Mouse (Mus musculus) embryo, embryonic 9.5 days (tissue): ENCODE results near the gene Adh6b.

Experiments
- DNase-seq: peaks from one replicate; pipeline ENCODE4 v3.0.0-alpha.2; 2017; ENCODE audit errors: extremely low spot score

The Adh6b gene

GRCm38 (mm10) chr3:138341471-138341870, at the start of gene Adh6b:
Gene Adh6b (plus strand): TSS chr3:138341775.
- no peak for DNase-seq

DNA sequence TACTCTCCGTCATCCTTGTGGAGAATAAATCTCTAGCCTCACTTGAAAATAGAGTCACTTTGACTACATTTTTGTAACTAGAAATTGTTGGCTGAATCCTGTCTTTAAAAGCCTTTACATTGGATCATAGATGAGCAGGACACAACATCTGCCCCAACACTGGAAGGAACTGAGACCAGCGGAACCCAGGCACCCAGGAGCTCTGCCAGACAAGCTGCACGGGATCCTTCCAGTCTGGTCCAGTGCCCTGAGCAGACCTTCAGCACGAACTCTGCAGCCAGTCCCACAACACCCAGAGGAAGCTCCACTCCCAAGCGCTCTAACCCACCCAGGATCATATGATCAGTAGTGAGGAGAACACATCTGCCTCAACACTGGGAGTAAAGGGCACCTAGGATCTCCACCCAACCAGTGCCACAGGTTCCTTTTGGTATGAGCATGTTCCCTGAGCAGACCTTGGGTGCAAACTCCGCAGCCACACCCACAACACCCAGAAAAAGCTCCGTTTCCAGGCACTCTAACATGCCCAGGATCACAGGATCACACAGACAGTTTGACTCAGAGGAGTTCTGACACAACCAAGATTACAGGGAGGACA, 48.2 kb upstream of the Adh6b start:
- no peak for DNase-seq

DNA sequence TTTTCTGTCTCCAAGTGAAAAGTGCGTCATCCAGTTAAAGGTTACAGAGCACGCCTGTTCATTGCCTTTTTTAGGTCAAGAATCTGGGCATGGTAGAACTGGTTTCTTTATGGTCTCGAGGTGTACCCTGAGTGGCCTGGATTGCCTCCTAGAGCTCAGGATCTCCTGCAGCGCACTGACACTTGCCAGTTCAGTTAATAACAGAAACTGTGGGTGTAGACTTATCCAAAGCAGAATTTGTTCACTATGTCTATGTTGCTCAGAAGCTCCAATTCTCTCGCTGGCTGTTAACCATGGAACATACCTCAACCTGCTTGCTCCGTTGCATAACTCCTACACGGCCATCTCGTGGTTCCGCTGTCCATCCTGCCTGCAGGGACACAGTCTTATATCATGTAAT, 41.4 kb upstream of the Adh6b start:
- DNase-seq: no peak

DNA sequence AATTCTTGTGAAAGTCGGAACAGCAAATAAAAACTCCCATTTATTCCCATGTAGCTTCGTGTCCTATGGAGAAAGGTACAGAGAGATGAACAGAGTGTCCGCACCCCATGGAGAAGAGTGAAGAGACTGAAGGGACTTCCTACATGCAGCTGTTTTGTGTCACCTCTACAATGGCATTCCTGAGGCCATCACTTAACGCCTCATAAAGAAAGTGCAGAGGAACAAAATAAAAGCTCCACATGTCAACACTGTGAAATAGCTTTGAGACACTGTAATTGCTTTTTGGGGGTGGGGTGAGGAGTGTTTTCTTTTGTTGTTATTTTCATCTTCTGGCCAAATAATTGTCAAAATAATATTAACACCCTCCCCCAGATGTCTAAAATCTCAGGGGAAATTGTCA, 38.9 kb upstream of the Adh6b start:
- DNase-seq: no peak

DNA sequence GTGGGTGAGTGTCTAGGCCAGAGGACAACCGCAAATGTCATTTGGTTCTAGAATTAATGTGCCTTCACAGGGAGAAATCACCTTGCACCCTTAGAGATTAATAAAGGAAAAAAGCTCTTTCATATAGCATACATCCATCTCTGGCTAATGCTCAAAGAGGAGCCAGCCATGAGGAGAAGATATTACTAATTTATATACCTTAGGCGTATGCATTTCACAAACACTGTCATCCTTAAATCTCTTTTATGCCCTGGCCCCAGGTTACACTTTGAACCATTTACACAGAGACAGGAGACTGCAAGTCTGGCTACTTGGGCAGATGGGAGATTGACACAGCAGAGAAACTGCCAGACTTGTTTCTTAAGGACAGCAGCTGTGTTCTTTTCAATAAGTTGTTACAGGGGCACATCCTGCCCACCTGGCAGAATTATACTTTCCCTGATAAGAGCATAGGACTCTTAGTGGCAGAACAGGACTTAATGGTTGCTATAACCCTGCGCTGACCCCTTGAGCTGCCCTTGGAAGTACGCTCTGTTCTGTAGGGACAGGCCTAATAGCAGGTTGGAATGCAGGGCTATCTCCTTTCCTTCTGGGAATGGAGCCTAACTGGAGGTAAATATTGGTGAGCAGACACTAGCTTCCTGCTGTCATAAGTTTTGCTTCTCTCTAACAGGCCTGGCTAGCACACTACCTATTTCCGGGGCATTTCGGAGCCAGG, 37.6 kb upstream of the Adh6b start:
- peak; percentile 29 for DNase-seq

- peak; percentile 10 for DNase-seq
These were observed 37.1 kb upstream of the Adh6b start for GRCm38 (mm10) chr3:138304489-138304871.

GRCm38 (mm10) chr3:138305486-138306289, 35.9 kb upstream of the Adh6b start:
- DNase-seq: peak; percentile 15

GRCm38 (mm10) chr3:138306290-138306683, 35.3 kb upstream of the Adh6b start:
- DNase-seq: no peak

DNA sequence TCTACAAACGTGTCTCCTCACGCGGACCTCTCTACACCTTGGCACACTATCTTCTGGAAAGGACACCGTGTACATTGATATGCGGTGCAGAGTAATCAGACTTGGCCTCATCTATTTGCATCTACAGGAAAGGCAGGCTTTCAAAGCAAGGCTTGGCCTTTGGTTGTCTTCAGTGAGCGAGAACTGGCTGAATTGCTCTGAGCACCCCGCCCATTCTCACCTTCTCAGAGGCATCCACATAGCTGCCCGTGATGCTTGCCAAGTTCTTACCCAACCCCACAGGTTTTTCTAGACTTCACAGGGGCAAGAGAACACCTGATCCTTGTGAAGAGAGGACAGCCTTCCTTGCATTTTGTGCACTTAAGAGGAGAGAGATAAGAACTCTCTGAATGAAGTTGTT, 31.7 kb upstream of the Adh6b start:
- DNase-seq: no peak

- DNase-seq: no peak
These were observed 30.6 kb upstream of the Adh6b start for GRCm38 (mm10) chr3:138311015-138311414.

DNA sequence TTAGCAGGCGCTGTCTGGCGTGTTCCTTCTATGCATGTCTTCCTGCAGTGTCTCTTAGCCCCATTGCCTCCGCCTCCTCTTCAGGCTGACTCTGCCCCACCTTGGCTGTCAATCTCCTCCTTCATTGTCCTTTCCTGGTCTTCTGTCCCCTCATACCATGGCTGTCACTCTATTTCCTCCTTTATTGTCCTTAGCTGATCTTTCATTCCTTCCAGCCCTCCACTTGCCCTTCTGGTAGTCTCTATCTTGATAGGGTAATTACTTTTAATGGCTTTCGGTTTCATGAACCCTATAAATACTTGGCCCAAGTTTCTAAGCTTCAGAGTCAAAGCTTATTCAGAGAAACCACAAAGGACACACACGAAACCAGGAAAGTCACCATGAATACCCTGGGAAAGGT, 28.6 kb upstream of the Adh6b start, which contains the start of gene Adh6a:
TSS of gene Adh6a (plus strand) at position 322 of the 400 bp plus-strand sequence.
- DNase-seq: no peak

DNA sequence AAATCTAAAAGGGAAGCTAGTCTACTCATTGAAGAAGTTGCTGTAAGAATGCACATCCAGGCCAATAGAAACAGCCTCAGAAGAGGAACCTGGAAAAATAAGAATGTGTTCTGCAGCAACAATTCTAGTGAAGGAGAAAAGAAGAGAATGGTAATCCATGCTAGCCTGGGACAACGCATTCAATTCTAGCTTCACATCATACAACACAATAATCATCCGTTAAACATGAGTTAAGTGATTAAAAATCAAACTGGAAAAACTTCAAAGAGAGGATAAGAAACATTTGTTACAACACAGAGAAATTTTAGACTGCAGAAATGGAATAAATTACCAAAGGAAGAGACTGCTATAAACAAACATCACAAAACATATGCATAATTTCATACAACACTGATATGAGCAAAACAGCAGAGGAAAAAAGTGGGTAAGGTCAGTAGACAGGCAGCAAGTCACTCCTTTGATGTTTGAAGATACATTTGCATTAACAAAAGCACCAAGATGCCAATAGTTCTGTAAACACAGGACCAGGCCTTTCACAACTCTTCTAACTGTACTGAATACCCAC, 24.6 kb upstream of the Adh6b start:
- no peak for DNase-seq

DNA sequence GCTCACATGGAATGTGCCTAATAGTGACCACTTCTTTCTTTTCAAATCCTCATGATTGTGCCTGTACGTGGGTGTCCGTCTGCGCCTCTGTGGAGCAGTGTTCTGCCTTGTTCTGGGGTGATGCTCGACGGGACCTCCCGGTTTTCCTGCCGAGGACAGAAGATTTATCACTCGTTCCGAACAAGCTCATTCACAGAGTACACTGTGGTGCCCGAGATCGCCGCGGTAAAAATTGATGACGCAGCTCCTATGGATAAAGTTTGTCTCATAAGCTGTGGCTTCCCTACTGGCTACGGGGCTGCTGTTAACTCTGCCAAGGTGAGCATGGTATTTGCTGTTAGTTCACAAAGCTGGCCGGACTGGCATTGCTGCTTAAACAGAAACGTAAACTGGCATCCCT, 16.6 kb upstream of the Adh6b start:
- DNase-seq: no peak

DNA sequence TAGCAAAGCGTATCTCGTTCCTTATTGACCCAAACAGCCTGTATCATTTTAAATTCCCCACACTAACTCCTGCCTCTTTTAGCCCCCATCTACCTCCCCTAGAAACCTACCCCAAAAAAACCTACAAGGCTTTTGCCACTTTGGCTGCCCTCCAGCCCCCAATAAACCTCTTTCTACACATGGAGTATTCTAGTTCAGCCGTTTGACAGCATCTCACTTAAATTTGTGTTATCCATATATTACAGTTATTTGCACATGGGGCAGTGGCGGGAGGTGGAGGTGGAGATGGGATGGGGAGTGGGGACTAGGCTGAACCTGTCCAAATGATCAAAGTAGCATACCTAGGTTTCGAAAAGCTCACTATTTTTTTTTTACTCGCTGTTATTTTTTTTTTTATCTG, 16.1 kb upstream of the Adh6b start:
- no peak for DNase-seq

DNA sequence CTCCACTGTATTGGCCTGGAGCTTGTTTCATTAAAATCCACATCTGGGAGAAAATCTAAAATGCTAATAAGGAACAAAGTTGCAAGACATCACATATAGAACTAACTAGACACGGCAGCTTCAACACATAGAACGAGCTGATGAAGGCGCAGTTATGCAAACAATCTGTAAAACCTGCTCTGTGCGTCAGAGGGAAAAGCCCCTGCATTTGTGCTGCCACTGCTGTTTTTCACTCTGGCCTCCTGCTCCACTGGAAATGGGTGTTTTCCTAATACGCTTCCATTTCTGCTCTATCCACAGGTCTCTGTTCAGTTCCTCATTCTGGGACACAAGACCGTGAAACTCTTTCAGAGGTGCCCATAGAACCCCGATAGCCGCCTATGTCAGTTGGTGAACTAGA, 7.7 kb upstream of the Adh6b start:
- no peak for DNase-seq

GRCm38 (mm10) chr3:138334320-138334719, 7.3 kb upstream of the Adh6b start:
- no peak for DNase-seq

DNA sequence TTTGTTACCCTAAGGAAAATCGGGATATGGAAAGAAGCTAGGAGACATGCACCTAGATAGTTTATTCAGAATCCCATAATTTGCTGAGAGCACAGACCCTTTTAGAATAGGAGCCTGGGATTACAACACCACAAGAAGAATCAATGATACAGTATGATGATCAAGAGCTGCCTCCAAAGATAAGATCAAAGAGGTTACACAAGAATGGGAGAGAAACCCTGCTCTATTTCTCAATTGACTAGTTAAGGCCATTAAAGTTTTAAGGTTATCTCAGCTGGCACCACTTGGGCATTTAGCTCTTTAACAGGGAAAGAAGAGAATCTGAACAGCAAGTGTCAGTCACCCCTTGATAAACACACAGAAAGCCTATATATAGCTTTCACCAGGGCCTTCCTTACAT, 6.0 kb upstream of the Adh6b start:
- no peak for DNase-seq

- no peak for DNase-seq
These were observed 5.3 kb upstream of the Adh6b start for GRCm38 (mm10) chr3:138336104-138336754.

- no peak for DNase-seq
These were observed 5.5 kb downstream of the Adh6b start for GRCm38 (mm10) chr3:138347041-138347440.

GRCm38 (mm10) chr3:138352012-138352809, 10.6 kb downstream of the Adh6b start:
- no peak for DNase-seq

DNA sequence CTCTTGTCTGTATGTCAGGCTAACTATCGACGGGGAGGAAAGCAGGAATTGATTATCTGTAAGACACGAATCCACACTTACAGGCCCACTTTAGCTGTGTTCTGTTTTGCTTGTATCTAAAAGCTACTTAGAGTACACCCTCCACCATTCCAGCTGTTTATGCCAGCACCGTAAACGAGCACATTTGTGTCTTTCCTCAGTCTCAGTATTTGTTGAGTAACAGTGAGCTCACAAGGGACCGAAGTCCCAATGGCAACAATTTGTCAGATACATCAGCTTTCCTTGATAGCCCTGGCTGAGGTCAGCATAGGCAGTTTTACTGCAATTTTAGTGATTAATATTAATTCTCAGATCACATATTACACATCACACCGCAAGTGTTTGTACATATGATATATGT, 17.3 kb downstream of the Adh6b start:
- DNase-seq: no peak
